Mouse (Mus musculus): ENCODE measurements around the gene Sart3.

The Sart3 gene

GRCm38 (mm10) chr5:113765641-113766526 is 6.4 kb downstream of the Sart3 start:
- DNase-seq (ENCODE audit: inconsistent ontology term) = peak; percentile 16

DNA sequence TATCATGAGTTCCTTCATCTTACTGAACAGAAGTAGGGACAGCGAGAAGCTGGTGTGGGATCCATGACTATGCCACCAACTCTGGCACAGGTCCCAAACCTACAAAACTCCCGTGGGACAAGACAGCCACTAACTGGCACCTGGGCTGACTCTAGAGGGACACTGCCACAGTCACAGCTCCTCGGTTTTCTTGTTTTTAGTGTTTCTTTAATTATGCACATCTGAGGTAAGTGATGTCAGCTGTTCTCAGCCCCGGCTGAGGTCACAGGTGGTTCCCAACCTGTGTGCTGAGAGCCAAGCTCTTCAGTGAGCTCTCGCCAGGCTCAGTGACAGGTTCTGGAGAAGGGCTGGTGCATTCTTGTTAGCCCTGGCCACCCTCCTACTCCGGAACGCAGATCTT is 7.9 kb downstream of the Sart3 start:
- no peak for DNase-seq (ENCODE audit: inconsistent ontology term)

DNA sequence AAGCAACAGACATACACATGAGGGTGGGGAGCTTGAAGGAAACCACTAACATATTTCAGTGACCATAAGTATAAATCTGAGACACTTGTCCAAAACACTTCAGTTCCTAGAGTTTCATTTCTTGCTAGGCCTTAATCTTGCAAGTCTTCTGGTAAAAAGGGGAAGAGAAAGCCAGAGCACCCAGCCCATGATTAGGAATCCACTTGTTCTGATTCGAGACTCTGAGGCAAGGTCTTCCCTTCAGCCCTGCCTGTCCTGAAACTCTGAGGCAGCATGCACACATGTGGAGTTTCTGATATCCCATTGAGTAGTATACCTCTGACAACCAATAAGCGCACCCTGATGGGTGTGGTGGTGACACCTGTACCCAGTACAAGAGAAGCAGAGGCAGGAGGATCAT is 10.7 kb downstream of the Sart3 start:
- no peak for DNase-seq (ENCODE audit: inconsistent ontology term)

- no peak for DNase-seq (ENCODE audit: inconsistent ontology term)
Observed at GRCm38 (mm10) chr5:113755347-113756030, 16.8 kb downstream of the Sart3 start.

GRCm38 (mm10) chr5:113751521-113752157 is 20.7 kb downstream of the Sart3 start:
- DNase-seq (ENCODE audit: inconsistent ontology term) = no peak

- DNase-seq (ENCODE audit: inconsistent ontology term) = no peak
Observed at GRCm38 (mm10) chr5:113748556-113749331, 23.6 kb downstream of the Sart3 start.

DNA sequence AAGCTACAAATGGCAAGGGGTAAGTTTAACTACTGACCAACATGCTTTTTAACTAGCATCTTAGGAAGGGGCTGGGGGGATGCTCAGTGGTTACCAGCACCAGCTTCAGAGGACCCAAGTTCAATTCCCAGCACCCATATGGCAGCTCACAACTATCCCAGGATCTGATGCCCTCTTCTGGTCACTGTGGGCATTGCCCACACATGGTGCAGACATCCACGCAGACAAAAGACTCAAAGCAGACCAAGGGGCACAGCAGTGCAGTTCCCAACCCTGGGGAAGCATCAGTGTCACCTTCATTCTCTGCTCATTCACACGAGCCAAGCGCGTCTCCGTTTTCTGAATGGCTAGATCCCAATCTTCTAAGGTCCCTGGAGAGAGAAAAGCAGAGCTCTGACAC is 24.7 kb downstream of the Sart3 start:
- no peak for DNase-seq (ENCODE audit: inconsistent ontology term)

DNA sequence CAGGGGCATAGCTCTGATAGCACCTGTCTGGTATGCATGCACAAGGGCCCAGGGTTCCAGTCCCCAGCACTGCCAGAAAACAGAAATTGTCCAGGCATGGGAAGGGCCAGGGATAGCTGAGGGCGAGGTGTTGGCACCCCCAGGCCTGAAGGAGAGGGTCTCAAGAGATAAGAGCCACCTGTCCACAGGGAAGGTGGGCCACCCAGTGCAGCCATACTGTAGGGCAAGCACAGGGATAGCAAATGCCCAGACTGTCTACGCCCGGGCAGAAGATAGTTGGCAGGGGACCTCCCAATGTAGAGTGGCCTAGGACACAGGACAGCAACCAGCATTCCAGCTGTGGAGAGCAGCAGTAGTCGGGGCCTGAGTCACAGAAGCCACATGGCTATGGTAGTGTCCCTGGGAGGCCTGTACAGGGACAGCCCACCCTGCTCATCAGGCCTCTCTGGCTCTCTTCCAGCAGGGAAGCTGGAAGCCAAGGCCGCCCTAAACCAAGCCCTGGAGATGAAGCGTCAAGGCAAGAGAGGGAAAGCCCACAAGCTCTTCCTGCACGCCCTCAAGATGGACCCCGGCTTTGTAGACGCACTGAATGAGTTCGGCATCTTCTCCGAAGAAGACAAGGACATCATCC is 34.6 kb downstream of the Sart3 start:
- no peak for DNase-seq (ENCODE audit: inconsistent ontology term)

- no peak for DNase-seq (ENCODE audit: inconsistent ontology term)
Observed at GRCm38 (mm10) chr5:113736522-113737164, 35.7 kb downstream of the Sart3 start.

DNA sequence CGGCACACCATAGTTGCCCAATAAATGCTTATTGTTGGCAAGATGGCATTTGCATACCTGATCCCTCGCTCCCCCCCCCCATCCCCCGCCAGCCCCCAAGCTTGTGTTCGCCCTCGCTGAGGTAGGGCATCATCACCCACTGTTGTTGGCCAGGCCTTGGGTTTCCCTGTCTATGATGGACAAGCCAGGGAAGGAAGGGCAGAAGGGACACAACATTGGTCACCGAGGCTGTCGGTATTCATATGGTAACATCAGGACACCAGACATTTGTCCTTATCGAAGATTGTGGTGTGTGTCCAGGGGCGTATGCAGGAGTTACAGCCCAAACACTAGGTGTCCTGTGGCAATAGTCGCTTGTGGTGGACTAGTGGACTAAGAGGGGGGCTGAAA is 36.2 kb downstream of the Sart3 start:
- no peak for DNase-seq (ENCODE audit: inconsistent ontology term)

DNA sequence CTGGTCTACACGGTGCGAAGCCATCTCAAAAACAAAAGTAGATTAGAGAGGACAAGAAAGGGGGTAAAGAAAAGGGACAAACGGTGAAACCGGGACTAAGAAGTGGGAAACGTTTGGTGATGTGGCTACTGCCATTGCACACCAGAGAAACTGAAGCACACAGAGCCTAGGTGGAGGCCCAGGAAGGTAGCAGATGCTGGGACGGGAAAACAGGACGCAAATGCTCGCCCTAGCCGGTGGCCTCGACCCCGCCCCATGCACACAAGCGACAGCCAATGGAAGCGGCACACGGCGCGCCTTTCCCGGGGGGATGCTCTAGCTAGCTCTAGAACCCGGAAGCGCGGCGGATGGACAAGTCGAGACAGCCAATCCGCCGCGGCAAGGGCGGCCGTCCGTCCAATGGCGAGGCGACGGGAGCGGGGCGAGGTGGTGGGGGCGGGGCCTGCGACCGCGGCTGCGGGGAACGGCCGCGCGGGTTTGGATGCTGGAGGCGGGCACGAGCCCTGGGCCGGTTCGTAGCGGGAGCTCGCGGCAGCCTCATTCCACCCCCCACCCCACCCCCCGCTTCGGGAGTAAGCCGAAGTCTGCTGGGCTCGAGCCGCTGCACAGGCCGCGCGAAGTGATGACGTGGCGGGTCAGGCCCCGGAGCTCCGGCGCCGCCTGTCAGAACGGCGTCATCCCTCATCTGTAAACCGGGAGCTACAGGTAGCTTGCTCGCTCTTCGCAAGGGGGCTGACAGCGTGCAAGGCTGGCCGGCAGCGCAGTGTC is 36.8 kb downstream of the Sart3 start, which contains the start of gene Ficd:
Gene Ficd (plus strand): TSS at position 459 of the 768 bp plus-strand sequence.
- peak; percentile 99 for DNase-seq (ENCODE audit: inconsistent ontology term)

DNA sequence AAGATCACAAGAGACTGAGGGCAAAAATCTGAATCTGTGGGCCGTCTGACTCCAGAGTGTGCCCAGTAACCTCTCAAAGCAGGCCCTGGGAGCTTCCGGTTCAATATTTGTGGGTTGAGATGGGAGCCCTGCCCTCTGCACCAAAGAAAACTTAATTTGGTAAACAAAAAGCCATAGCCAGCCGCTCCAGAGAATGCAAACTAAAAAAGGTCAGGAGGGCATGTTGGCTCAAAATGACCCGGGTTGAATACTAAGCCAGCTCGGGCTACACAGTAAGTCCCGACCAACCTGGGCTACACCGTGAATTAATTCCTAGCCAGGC is 37.3 kb downstream of the Sart3 start:
- no peak for DNase-seq (ENCODE audit: inconsistent ontology term)

GRCm38 (mm10) chr5:113734376-113734775 is 37.9 kb downstream of the Sart3 start:
- DNase-seq (ENCODE audit: inconsistent ontology term) = no peak

DNA sequence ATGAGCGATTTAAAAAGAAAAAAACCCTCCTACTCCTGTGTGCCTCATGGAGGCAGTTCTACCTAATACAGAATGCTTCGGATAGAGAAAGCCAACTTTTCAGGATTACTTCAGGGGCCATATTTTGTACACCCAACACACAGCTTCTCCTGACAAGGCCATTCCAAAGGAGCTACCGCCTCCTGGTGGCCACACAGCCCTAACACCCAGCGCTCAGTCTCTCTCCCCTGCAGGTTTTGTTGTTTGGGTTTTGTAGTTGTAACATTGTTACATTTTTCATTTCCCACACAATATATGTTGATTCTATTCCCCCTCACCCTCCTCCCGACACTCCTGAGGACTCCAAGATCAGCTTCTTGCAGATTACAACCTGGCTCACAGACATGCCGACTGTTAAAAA is 40.1 kb downstream of the Sart3 start:
- peak; percentile 16 for DNase-seq (ENCODE audit: inconsistent ontology term)

DNA sequence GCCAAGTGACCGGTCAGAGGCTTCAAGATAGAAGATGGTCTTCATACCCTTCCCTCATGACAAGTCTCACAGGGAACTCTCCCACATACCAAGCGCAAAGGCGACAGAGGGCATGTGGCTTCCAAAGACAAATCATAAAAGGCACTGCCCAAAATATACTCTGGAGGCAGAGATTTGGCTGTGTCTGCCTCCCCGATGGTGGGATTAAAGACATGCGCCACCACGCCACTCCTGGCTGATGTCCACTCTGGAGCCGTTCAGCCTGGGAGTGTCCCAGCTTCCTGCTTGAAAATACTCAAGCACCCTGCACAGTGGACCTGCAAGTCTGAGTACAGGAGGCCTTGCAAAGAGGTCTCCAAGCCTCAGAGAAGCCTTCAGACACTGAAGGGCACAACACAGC is 41.1 kb downstream of the Sart3 start:
- DNase-seq (ENCODE audit: inconsistent ontology term) = no peak

GRCm38 (mm10) chr5:113730641-113731121 is 41.6 kb downstream of the Sart3 start:
- no peak for DNase-seq (ENCODE audit: inconsistent ontology term)

DNA sequence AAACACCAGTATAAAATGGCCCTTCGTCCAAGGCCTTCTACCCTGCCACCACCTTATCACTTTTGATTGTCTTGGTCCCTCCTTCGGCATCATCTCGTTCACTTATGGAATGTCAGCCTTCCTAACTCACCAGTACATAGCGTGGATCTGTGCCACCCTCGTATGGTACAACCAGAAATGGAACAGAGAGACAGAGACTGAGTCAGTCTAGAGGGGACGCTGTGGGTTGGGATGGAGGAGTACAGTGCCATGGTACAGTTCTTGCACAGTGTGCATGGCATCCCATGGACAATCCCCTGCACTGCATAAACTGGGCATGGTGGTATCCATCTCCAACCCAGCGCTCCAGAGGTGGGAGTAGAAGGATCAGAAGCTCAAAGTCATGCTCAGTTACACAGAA is 43.6 kb downstream of the Sart3 start:
- DNase-seq (ENCODE audit: inconsistent ontology term) = no peak

DNA sequence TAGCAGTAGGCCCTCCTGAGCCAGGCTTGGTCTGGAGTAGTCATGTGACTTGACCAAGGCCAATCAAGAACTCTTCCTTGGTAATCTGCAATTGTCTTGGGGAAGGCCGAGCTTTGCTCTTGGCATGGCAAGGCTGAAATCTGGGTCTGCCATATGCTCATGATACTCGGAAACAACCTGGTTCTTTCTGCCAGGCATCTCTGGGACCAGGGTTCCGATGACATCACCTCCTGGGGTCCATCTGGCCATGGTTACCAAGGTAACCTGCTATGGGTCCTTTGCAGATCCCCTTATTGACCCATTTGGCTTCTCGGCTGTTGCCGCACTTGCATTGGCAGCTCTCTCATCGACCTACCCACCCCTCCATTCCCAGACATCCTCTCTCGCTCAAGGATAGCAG is 44.3 kb downstream of the Sart3 start:
- no peak for DNase-seq (ENCODE audit: inconsistent ontology term)

GRCm38 (mm10) chr5:113727238-113727637 is 45.1 kb downstream of the Sart3 start:
- DNase-seq (ENCODE audit: inconsistent ontology term) = no peak

- DNase-seq (ENCODE audit: inconsistent ontology term) = no peak
Observed at GRCm38 (mm10) chr5:113726618-113727017, 45.7 kb downstream of the Sart3 start.

Data from Muller cell, postnatal 12 days (primary cell).